Mouse (Mus musculus) forebrain, embryonic 10.5 days (tissue): ENCODE data around the gene Rbm26. TPM values are rescaled to one million over a fixed set of nuclear protein-coding genes. Genes with fewer than 3 reads are reported as not detected.

Source experiments
- DNase-seq: peaks from one replicate; pipeline ENCODE4 v3.0.0-alpha.2; 2017; ENCODE audit warnings: low spot score; ENCODE audit errors: extremely low spot score
- H3K27ac ChIP-seq: fragments of 300-500 bp; sonication (generic); 2 replicates; pipeline ENCODE4 v1.5.1; 2016; ENCODE audit warnings: mild to moderate bottlenecking
- H3K27me3 ChIP-seq: fragments of 300-500 bp; sonication (generic); 2 replicates; pipeline ENCODE4 v1.6.1; 2016; ENCODE audit warnings: mild to moderate bottlenecking; ENCODE audit not compliant: poor library complexity, severe bottlenecking
- H3K36me3 ChIP-seq: fragments of 300-500 bp; sonication (generic); replicated peaks from 2 replicates; pipeline ENCODE4 v1.6.1; 2016; ENCODE audit warnings: mild to moderate bottlenecking, moderate library complexity
- H3K4me1 ChIP-seq: fragments of 300-500 bp; sonication (generic); 2 replicates; pipeline ENCODE4 v1.6.1; 2016
- H3K4me3 ChIP-seq: fragments of 300-500 bp; sonication (generic); 2 replicates; pipeline ENCODE4 v1.5.1; 2016; ENCODE audit warnings: mild to moderate bottlenecking, moderate library complexity
- H3K9me3 ChIP-seq: fragments of 300-500 bp; sonication (generic); 2 replicates; pipeline ENCODE4 v1.6.1; 2016; ENCODE audit warnings: mild to moderate bottlenecking, moderate library complexity
- WGBS: fragments of 180-500 bp; shearing (Covaris S2); methylation state at CpG from one replicate; pipeline ENCODE4 v1.1.7; 2016; 5-methylcytosine and 5-hydroxymethylcytosine counted together
- polyA plus RNA-seq: library from polyadenylated mRNA; unstranded; fragments of >200 nt; fragmentation: Nextera tagmentation; extraction: Ambion mirVana; gene quantifications from 2 replicates; pipeline ENCODE4 v1.2.1, GENCODE M21; 2016

Gene Rbm26
- polyA plus RNA-seq, 1 experiment from 2014 or later, result 33.9 TPM

DNA sequence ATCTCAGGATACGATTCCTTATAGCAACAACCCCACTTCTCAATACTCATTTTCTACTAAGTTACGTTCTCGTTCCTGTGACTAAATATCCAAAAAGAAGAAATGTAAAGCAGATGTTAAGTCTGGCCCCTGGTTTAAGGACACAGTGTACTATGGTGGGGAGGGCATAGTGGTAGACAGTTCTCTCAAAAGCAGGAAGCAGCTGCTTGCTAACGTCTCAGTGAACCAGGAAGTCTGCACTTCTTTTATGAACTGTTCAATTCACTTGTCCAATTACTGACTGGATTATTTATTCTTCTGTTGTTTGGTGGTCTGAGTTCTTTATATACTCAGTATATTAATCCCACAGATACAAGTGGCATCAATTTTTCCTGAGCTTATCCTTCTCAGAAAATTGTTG is 12.3 kb downstream of the Rbm26 start:
- DNase-seq, result no peak
- WGBS, result 63% methylated on average over 4 of the region's 4 CpGs
- H3K27me3 ChIP-seq, result no peaks in the 10 kb centered on the region

DNA sequence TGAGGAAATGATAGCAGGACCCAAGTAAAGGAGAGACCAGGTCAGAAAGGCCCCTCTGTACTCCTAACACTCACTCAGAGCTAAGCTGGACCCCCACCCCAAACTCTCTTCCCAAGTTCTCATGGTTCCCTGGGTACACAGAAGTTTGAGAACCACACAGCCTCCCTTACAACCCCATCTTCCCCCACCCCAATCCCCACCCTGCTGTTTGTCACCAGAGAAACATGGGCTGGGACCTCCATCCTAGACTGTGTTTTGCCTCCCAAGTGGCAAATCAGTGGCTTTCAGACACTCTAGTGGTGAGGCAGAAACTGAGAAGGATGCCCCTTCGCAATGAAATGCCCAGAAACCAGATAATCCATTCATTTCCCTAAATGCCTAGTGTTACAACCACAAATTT is 15.8 kb downstream of the Rbm26 start:
- Histone ChIP-seq H3K9me3 (no peaks in the 10 kb centered on the region), H3K36me3 (peaks cover 34% of the 10 kb centered on the region), H3K4me3 (no peak overlapping the region), H3K27ac (no peak overlapping the region), H3K27me3 (no peaks in the 10 kb centered on the region), H3K4me1 (peaks cover 23% of the 10 kb centered on the region)
- no peak for DNase-seq
- WGBS, result 96% methylated on average over 1 of the region's 1 CpGs

More for the DNA sequence above, 12.3 kb downstream of the Rbm26 start:
- peaks cover 25% of the 10 kb centered on the region for H3K4me1 ChIP-seq
- no peak overlapping the region for H3K4me3 ChIP-seq
- no peak overlapping the region for H3K27ac ChIP-seq
- H3K9me3 ChIP-seq, result no peaks in the 10 kb centered on the region
- peaks cover 3% of the 10 kb centered on the region for H3K36me3 ChIP-seq

- DNase-seq, result no peak
- Histone ChIP-seq H3K36me3 (peaks cover 50% of the 10 kb centered on the region), H3K4me3 (no peak overlapping the region), H3K27ac (no peak overlapping the region), H3K4me1 (0 out of 2 replicates have a peak, but pooled peaks cover 6% of the 10 kb centered on the region), H3K27me3 (no peaks in the 10 kb centered on the region), H3K9me3 (no peaks in the 10 kb centered on the region)
- 92% methylated on average over 2 of the region's 2 CpGs for WGBS
These were observed 18.6 kb downstream of the Rbm26 start for GRCm38 (mm10) chr14:105158526-105158925.

DNA sequence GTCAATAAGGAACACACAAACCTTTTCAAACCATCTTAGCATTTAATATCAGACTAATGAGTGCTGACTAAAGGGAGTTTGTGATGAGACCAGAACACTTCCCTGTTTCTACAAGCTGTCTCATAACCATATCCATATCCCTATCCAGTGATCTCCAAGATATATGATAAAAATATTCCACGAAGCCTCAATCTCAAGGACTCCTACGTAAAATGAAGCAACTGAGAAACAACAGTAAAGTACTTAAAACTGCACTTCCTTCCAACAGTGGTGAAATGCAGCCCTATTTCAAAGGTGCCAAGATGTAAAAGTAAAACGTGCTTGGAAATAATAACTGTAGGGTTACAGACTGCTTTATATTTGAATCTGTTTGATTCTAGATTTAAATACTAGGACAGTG is 43.1 kb downstream of the Rbm26 start:
- no peak overlapping the region for H3K4me3 ChIP-seq
- H3K36me3 ChIP-seq, result peaks cover 65% of the 10 kb centered on the region
- no peak for DNase-seq
- no peaks in the 10 kb centered on the region for H3K27me3 ChIP-seq
- no peaks in the 10 kb centered on the region for H3K9me3 ChIP-seq
- H3K4me1 ChIP-seq, result no peaks in the 10 kb centered on the region
- H3K27ac ChIP-seq, result no peak overlapping the region
- 95% methylated on average over 3 of the region's 3 CpGs for WGBS

DNA sequence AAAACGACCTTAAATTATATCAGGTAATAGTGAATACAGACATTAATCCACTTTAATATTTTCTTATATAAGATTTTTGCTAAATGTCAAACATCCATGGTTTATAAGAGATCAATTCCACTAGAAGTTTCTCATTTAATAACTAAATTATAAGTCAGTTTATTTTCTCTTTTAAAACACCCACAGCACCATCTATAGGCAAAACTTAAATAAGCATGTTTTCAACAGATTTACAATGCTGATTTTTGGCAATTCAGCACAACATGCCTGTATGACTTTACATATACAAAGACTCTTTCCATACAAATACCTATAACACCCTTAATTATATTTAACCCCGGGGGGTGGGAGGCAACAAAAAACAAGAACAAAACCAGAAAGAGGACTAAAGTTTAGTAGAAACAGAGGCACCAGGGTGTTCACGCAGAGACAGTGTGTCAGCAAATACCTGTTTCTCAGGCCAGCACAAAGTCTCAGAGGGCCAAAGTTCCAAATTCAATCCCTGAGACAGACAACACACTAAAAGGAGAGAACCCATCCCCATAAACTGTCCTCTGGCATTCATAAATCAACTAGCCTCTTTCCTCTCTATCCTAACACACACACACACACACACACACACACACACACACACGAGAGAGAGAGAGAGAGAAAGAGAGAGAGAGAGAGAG is 49.3 kb downstream of the Rbm26 start:
- no peaks in the 10 kb centered on the region for H3K9me3 ChIP-seq
- no peaks in the 10 kb centered on the region for H3K27me3 ChIP-seq
- no peak for DNase-seq
- 82% methylated on average over 4 of the region's 4 CpGs for WGBS
- no peak overlapping the region for H3K4me3 ChIP-seq
- H3K4me1 ChIP-seq, result no peaks in the 10 kb centered on the region
- H3K27ac ChIP-seq, result no peak overlapping the region
- H3K36me3 ChIP-seq, result peaks cover 84% of the 10 kb centered on the region

DNA sequence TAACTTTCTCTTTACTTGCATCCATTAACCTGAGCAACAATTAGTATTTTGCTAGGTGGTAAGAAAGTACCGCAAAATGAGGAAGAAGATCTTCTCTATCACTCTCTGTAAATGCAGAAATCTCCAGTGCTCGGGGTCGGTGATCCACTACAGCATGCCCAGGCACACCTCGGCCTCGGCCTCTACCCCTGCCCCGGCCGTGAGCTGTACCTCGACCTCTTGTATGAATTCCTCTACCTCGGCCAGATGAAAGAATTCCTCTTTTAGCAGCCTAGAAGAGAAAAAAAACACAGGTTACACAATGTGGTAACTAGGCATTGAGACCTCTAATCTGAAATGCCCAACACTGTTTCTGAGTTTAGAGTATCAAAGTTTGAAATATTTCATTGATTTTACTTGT is 52.6 kb downstream of the Rbm26 start:
- Histone ChIP-seq H3K4me3 (no peak overlapping the region), H3K9me3 (no peaks in the 10 kb centered on the region), H3K27ac (no peak overlapping the region), H3K27me3 (no peaks in the 10 kb centered on the region), H3K36me3 (peaks cover 88% of the 10 kb centered on the region), H3K4me1 (no peaks in the 10 kb centered on the region)
- 96% methylated on average over 9 of the region's 9 CpGs for WGBS
- no peak for DNase-seq

DNA sequence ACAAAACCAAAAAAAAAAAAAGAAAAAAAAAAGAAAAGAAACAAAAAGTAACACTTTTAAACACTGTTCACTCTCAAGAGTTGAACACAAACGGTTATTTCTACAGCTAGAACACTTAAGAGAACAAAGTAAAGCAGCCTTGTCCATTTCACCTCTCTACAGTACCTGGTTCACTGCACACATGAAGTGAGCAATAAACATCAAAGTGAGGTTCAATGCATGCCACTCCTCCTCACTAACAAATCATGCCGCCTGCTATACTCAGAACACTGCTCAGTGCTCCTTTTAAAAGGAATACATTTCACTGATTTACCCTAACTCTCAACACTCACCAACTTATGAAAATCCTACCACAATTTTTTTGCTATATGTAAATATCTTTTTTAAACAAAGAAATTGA is 61.7 kb downstream of the Rbm26 start:
- DNase-seq, result no peak
- H3K4me3 ChIP-seq, result no peak overlapping the region
- WGBS, result 79% methylated on average over 2 of the region's 2 CpGs
- H3K36me3 ChIP-seq, result peaks cover 60% of the 10 kb centered on the region
- no peak overlapping the region for H3K27ac ChIP-seq
- H3K27me3 ChIP-seq, result no peaks in the 10 kb centered on the region
- no peaks in the 10 kb centered on the region for H3K9me3 ChIP-seq
- no peaks in the 10 kb centered on the region for H3K4me1 ChIP-seq

DNA sequence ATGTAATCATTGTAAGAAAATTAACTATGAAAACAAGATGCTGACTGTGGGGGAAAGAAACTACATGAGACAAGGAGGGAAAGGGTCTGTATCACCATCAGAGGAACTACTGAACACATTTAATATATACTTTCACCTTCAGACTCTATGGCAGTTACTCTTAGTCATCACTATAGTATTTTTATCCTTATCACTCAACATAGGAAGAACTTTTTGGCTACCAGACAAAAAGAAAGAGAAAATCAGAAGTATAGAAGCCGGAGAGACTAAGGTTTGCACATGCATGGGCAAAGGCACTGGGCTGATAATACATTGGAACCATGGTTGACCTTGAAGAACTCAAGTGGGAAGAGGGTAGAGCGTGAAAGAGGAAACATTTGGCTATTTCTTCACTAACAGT is 70.9 kb downstream of the Rbm26 start:
- Histone ChIP-seq H3K4me3 (no peak overlapping the region), H3K27ac (no peak overlapping the region), H3K4me1 (no peaks in the 10 kb centered on the region), H3K36me3 (peaks cover 40% of the 10 kb centered on the region), H3K9me3 (no peaks in the 10 kb centered on the region), H3K27me3 (no peaks in the 10 kb centered on the region)
- 92% methylated on average over 2 of the region's 2 CpGs for WGBS
- DNase-seq, result no peak

DNA sequence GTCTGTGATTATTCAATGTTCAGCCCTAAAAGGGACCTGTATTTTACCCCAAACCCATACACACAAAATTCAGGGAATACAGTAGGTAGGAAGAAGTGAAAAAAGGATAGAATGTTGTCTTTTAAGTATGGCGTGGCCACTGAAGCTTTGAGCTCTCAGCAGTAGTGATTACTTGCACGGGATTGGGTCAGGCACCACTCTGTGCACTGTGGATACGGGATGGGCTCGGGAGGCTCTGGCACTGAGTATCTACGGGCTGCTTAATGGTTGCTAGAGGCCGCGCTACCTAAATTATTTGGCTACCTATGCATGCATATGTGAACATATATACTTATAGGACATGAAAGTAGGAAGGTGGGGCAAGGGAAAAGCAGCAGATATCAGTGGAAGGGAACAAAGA is 78.3 kb downstream of the Rbm26 start:
- H3K9me3 ChIP-seq, result no peaks in the 10 kb centered on the region
- no peaks in the 10 kb centered on the region for H3K27me3 ChIP-seq
- WGBS, result 82% methylated on average over 7 of the region's 7 CpGs
- no peak overlapping the region for H3K4me3 ChIP-seq
- H3K4me1 ChIP-seq, result no peaks in the 10 kb centered on the region
- no peak overlapping the region for H3K27ac ChIP-seq
- no peak for DNase-seq
- H3K36me3 ChIP-seq, result peaks cover 4% of the 10 kb centered on the region; the same call in 1 of the 2 replicates

GRCm38 (mm10) chr14:105096221-105096620 is 80.9 kb downstream of the Rbm26 start:
- Histone ChIP-seq H3K4me3 (no peak overlapping the region), H3K27ac (no peak overlapping the region), H3K9me3 (no peaks in the 10 kb centered on the region), H3K36me3 (no peaks in the 10 kb centered on the region), H3K27me3 (no peaks in the 10 kb centered on the region), H3K4me1 (no peaks in the 10 kb centered on the region)
- 52% methylated on average over 3 of the region's 3 CpGs for WGBS
- DNase-seq, result no peak

DNA sequence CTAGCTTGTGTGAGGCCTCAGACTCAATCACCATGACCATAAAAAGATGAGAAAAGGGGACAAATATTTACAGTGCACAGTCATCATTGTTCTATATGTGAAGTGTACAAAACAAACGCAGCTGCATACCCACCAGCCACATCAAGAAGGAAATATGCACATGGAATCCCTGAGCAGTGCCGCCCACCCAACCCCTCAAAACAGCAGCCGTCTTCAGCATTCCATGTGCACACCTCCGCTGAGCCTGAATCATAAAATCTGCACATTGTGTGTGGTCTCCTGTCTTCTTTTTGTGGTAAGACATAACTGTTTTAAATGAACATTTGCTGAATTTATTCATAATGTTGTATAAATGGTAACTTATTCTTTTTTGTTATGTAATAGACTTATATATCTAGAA is 90.1 kb downstream of the Rbm26 start:
- Histone ChIP-seq H3K9me3 (no peaks in the 10 kb centered on the region), H3K27ac (no peak overlapping the region), H3K27me3 (no peaks in the 10 kb centered on the region), H3K4me3 (no peak overlapping the region), H3K36me3 (no peaks in the 10 kb centered on the region), H3K4me1 (peaks cover 11% of the 10 kb centered on the region)
- no peak for DNase-seq
- 91% methylated on average over 4 of the region's 4 CpGs for WGBS

GRCm38 (mm10) chr14:105085332-105085993 is 91.7 kb downstream of the Rbm26 start:
- Histone ChIP-seq H3K27ac (no peak overlapping the region), H3K9me3 (no peaks in the 10 kb centered on the region), H3K4me3 (no peak overlapping the region), H3K4me1 (peaks cover 11% of the 10 kb centered on the region), H3K36me3 (no peaks in the 10 kb centered on the region), H3K27me3 (no peaks in the 10 kb centered on the region)
- 78% methylated on average over 7 of the region's 7 CpGs for WGBS
- DNase-seq, result no peak

DNA sequence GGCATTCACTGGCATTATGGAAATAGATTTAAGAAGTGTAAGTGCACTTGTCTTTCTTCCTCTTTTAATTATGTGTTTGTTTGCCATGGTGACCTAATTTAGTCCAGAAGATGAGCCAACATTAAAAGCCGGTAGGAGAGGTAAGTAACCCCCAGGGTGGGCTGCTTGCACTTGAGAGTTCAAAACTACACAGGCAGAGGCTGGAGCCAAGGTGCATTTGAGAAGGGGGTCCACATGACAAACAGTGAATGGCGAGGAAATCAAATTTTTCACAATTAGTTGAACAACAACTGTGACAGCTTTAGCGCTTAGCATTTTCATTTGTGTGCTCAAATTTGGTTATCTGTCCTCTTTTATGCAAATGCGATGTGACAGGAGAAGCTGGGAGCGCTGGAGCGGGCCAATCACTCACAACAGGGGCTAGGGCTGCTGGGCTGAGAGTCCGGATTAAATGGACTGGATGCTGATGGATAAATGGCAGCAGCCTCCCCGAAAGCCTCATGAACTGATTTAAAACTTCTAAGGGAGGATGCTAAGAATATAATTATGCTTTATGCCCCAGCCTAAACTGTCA is 92.3 kb downstream of the Rbm26 start:
- H3K4me3 ChIP-seq, result no peak overlapping the region
- DNase-seq, result no peak
- peaks cover 11% of the 10 kb centered on the region for H3K4me1 ChIP-seq
- 50% methylated on average over 8 of the region's 8 CpGs for WGBS
- no peaks in the 10 kb centered on the region for H3K27me3 ChIP-seq
- no peaks in the 10 kb centered on the region for H3K36me3 ChIP-seq
- H3K9me3 ChIP-seq, result no peaks in the 10 kb centered on the region
- no peak overlapping the region for H3K27ac ChIP-seq
